In the genomic region with DNA sequence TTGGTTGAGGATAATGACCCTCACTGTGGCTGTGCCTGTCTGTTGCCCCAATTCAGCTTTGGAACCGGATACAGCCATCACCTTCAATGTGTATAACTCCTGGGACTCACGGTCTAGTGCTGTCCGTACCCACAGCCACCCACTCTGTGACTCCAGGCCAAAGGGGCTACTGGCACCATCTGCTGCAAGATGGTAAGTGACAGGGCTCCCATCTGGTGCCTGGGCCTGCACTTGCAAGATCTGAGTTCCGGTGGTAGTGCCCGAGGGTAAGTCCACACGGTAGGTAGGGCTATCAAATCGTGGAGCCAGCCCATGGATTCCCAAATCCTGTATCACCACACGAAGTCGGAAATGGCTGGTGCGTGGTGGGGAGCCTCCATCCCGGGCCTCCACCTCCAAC, we compare ENCODE assay signal across 16 mouse cellular contexts.
"Had no signal": no experiment of that assay in that cellular context is flagged by ENCODE, and none has a peak within 500 bp of the region (broad histone marks: within the 10 kb centered on the region; RNA-seq: fewer than 3 reads in every experiment).

No protein-coding gene starts in this region.

- DNase-seq: heart, postnatal 10 days; heart, postnatal 14 days; heart, postnatal 36 days; heart, postnatal 4 days; kidney, adult 11 months; kidney, adult 18-20 months; kidney, adult 2 months; kidney, adult 8-10 months; kidney, adult 9 months; kidney, postnatal 10 days; kidney, postnatal 14 days; kidney, postnatal 25 days; kidney, postnatal 36 days; kidney, postnatal 4 days; layer of hippocampus, adult 9-11 months; layer of hippocampus, postnatal 36 days had no signal
